Mouse (Mus musculus): ENCODE data around the gene Rfxank.

Gene Rfxank

DNA sequence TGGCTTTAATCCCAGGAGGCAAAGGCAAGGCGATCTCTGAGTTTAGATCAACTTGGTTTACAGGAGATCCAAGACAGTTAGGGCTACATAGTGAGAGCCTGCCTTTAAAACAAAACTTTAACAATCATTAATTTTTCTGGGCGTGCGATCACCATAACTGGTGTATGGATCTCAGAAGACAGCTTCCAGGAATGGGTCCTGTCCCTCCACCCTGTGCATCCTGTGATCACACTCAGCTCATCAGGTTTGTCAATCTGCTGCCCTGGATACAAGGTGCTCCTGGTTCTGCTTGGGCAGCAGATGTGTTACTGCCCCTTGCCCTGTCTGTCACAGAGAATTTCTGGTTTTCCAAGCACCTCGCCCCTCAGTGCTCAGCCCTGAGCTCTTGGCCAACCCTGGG is 20.3 kb upstream of the Rfxank start:
- Histone ChIP-seq H3K27me3 (ENCODE audit: insufficient read depth, low read length) (peaks cover 21% of the 10 kb centered on the region), H3K9me3 (ENCODE audit: low read length) (no peaks in the 10 kb centered on the region), H3K4me3 (replicated peaks; ENCODE audit: low read length) (peak overlapping the region; percentile 84), H3K4me1 (replicated peaks; ENCODE audit: low read depth, low read length) (peaks cover 34% of the 10 kb centered on the region), H3K36me3 (ENCODE audit: insufficient read depth, low read length) (no peaks in the 10 kb centered on the region)
- no peak for TF ChIP-seq CTCF (conservative IDR thresholded peaks at IDR 0.05; ENCODE audit: low read length)
- TF ChIP-seq NANOG (IDR thresholded peaks at IDR 0.05; ENCODE audit: borderline replicate concordance, low read length) = no peak
- no peak for TF ChIP-seq POU5F1 (IDR thresholded peaks at IDR 0.05; ENCODE audit: borderline replicate concordance, low read length)

DNA sequence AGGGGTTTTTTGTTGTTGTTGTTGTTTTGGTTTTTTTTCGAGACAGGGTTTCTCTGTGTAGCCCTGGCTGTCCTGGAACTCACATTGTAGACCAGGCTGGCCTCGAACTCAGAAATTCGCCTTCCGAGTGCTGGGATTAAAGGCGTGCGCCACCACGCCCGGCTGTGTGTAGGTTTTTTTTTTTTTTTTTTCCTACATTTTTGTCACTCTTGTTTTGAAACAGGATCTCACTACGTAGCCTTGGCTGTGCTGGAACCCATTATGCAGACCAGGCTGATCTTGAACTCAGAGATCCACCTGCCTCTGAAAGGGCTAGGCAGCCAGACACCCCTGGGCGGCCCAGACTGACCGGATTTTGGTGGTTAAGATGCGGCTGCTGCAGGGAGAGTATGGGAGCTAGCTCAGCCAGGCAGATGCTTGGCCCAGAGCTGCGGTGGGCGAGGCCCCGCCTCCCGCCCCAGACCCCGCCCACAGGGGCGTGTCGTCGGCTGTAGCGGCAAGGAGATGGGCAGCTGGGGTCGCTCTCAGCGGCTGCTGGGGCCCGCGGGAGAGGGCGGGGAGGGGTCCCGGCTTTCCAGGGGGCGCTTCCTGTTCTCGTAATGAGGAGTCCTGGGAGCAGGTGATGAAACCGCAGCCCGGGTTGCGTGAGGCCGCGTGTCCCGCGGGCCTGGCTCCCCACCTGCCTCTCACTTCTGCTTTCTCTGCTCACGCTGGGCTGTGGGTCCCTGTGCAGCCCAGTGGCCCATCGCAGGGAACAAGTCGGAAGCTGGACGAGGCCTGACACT is 19.3 kb upstream of the Rfxank start:
- peaks cover 14% of the 10 kb centered on the region for H3K27me3 ChIP-seq (ENCODE audit: insufficient read depth, low read length)
- no peaks in the 10 kb centered on the region for H3K9me3 ChIP-seq (ENCODE audit: low read length)
- TF ChIP-seq CTCF (conservative IDR thresholded peaks at IDR 0.05; ENCODE audit: low read length) (no peak), POU5F1 (IDR thresholded peaks at IDR 0.05; ENCODE audit: borderline replicate concordance, low read length) (no peak), NANOG (IDR thresholded peaks at IDR 0.05; ENCODE audit: borderline replicate concordance, low read length) (no peak)
- H3K4me3 ChIP-seq (replicated peaks; ENCODE audit: low read length) = peak overlapping the region; percentile 84
- no peaks in the 10 kb centered on the region for H3K36me3 ChIP-seq (ENCODE audit: insufficient read depth, low read length)
- H3K4me1 ChIP-seq (replicated peaks; ENCODE audit: low read depth, low read length) = peaks cover 33% of the 10 kb centered on the region

GRCm38 (mm10) chr8:70157240-70157800 is 18.4 kb upstream of the Rfxank start:
- H3K4me3 ChIP-seq (replicated peaks; ENCODE audit: low read length) = no peak overlapping the region
- no peak for TF ChIP-seq NANOG (IDR thresholded peaks at IDR 0.05; ENCODE audit: borderline replicate concordance, low read length)
- H3K4me1 ChIP-seq (replicated peaks; ENCODE audit: low read depth, low read length) = peaks cover 39% of the 10 kb centered on the region
- H3K9me3 ChIP-seq (ENCODE audit: low read length) = no peaks in the 10 kb centered on the region
- peaks cover 11% of the 10 kb centered on the region for H3K27me3 ChIP-seq (ENCODE audit: insufficient read depth, low read length)
- no peaks in the 10 kb centered on the region for H3K36me3 ChIP-seq (ENCODE audit: insufficient read depth, low read length)

GRCm38 (mm10) chr8:70152537-70153257 is 13.7 kb upstream of the Rfxank start:
- peak overlapping the region; percentile 48 for H3K4me3 ChIP-seq (replicated peaks; ENCODE audit: low read length)
- H3K4me1 ChIP-seq (replicated peaks; ENCODE audit: low read depth, low read length) = peaks cover 26% of the 10 kb centered on the region
- H3K36me3 ChIP-seq (ENCODE audit: insufficient read depth, low read length) = no peaks in the 10 kb centered on the region
- peaks cover 8% of the 10 kb centered on the region; the same call in 1 of the 2 replicates for H3K27me3 ChIP-seq (ENCODE audit: insufficient read depth, low read length)
- TF ChIP-seq CTCF (conservative IDR thresholded peaks at IDR 0.05; ENCODE audit: low read length) = no peak
- no peak for TF ChIP-seq POU5F1 (IDR thresholded peaks at IDR 0.05; ENCODE audit: borderline replicate concordance, low read length)
- no peaks in the 10 kb centered on the region for H3K9me3 ChIP-seq (ENCODE audit: low read length)

DNA sequence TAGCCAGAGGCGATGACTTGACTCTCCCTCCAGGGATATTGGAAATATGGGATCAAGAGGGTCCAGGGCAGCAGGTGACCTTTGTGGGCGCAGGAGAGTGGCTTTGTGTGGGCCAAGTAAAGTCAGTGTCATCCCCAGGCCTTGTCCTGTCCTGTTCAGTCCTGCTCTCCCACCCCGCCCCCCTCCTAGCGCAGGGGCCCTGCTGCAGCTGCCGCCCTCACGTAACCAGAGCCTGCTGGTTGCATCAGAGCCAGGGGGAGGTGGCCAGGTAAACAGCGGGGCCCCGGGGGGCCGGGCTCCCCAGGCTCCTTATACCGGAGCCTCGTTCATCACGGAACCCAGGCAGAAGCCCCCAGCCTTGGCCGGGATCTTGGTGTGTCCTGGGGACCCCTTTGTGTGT is 11.2 kb upstream of the Rfxank start:
- no peaks in the 10 kb centered on the region for H3K9me3 ChIP-seq (ENCODE audit: low read length)
- peaks cover 39% of the 10 kb centered on the region for H3K4me1 ChIP-seq (replicated peaks; ENCODE audit: low read depth, low read length)
- TF ChIP-seq POU5F1 (IDR thresholded peaks at IDR 0.05; ENCODE audit: borderline replicate concordance, low read length) = no peak
- no peak for TF ChIP-seq CTCF (conservative IDR thresholded peaks at IDR 0.05; ENCODE audit: low read length)
- TF ChIP-seq NANOG (IDR thresholded peaks at IDR 0.05; ENCODE audit: borderline replicate concordance, low read length) = no peak
- peak overlapping the region; percentile 50 for H3K4me3 ChIP-seq (replicated peaks; ENCODE audit: low read length)
- H3K27me3 ChIP-seq (ENCODE audit: insufficient read depth, low read length) = peaks cover 4% of the 10 kb centered on the region; the same call in 1 of the 2 replicates
- H3K36me3 ChIP-seq (ENCODE audit: insufficient read depth, low read length) = peaks cover 23% of the 10 kb centered on the region

DNA sequence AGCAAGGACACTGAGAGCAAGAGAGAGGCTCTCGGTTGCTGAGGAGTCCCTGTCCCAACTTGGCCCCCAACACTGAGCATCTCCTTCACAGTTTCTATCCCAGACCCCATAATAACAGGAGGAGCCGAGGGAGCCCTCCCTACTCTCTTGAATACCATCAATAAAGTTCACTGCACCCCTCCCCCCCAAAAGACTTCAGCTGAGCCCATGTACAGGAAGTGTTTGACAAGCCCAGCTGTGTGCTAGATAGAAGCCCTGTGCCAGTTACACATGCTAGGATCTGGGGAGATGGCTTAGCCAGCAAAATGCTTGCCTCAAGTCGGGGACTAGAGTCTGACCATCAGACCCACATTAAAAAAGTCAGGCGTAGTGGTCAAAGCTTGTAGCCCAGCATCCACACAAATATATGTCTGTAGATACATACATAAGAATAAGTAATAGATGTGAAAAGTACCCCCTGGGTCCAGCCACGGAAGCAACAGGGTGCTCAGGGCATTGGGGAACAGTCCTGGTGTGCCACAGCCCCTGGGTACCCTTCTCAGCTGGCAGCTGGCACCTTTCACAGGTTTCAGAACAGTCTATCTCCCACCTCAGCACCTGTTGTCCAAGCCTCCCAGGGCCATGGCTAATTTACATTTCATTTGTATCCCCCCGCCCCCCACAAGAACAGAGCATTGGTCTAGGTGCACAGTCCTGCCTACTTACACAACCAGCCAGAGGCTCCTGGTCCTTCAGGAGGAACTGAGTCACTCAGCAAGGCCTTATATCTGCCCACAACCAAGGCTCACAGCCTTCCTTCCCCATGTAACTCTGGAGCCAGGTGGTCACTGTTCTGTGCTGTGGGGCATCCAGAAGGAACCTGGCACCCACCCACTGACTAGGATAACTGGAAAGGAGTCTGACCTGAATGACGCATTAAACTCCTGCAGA is 9.0 kb upstream of the Rfxank start:
- Histone ChIP-seq H3K36me3 (ENCODE audit: insufficient read depth, low read length) (peaks cover 41% of the 10 kb centered on the region), H3K27me3 (ENCODE audit: insufficient read depth, low read length) (no peaks in the 10 kb centered on the region), H3K4me1 (replicated peaks; ENCODE audit: low read depth, low read length) (peaks cover 37% of the 10 kb centered on the region), H3K9me3 (ENCODE audit: low read length) (no peaks in the 10 kb centered on the region), H3K4me3 (replicated peaks; ENCODE audit: low read length) (no peak overlapping the region)
- no peak for TF ChIP-seq POU5F1 (IDR thresholded peaks at IDR 0.05; ENCODE audit: borderline replicate concordance, low read length)

DNA sequence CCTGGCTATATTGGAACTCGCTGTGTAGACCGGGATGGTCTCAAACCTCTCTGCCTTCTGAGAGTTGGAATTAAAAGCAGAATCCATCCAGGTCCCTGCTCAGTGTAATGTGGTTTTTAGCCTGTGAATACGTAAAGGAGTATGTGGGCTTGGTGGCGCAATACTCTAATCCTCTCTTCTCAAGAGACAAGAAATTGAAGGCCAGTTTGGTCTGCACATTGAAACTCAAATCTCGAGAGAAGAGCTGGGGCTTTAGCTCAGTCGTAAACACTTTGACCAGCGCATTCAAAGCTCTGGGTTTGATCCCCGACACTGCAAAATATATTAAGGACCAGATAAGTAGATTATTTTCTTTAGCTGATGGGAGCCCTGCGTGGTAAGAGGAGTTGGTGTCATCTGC is 1.0 kb upstream of the Rfxank start:
- no peaks in the 10 kb centered on the region for H3K27me3 ChIP-seq (ENCODE audit: insufficient read depth, low read length)
- peak overlapping the region; percentile 95 for H3K4me3 ChIP-seq (replicated peaks; ENCODE audit: low read length)
- no peaks in the 10 kb centered on the region for H3K9me3 ChIP-seq (ENCODE audit: low read length)
- peaks cover 42% of the 10 kb centered on the region for H3K4me1 ChIP-seq (replicated peaks; ENCODE audit: low read depth, low read length)
- peaks cover 51% of the 10 kb centered on the region for H3K36me3 ChIP-seq (ENCODE audit: insufficient read depth, low read length)
- TF ChIP-seq CTCF (conservative IDR thresholded peaks at IDR 0.05; ENCODE audit: low read length) = no peak
- no peak for TF ChIP-seq NANOG (IDR thresholded peaks at IDR 0.05; ENCODE audit: borderline replicate concordance, low read length)
- no peak for TF ChIP-seq POU5F1 (IDR thresholded peaks at IDR 0.05; ENCODE audit: borderline replicate concordance, low read length)

GRCm38 (mm10) chr8:70137890-70138289 is 1.1 kb downstream of the Rfxank start:
- Histone ChIP-seq H3K36me3 (ENCODE audit: insufficient read depth, low read length) (peaks cover 55% of the 10 kb centered on the region), H3K4me3 (replicated peaks; ENCODE audit: low read length) (peak overlapping the region; percentile 95), H3K4me1 (replicated peaks; ENCODE audit: low read depth, low read length) (peaks cover 60% of the 10 kb centered on the region), H3K27me3 (ENCODE audit: insufficient read depth, low read length) (no peaks in the 10 kb centered on the region), H3K9me3 (ENCODE audit: low read length) (no peaks in the 10 kb centered on the region)
- TF ChIP-seq POU5F1 (IDR thresholded peaks at IDR 0.05; ENCODE audit: borderline replicate concordance, low read length) (no peak), CTCF (conservative IDR thresholded peaks at IDR 0.05; ENCODE audit: low read length) (no peak), NANOG (IDR thresholded peaks at IDR 0.05; ENCODE audit: borderline replicate concordance, low read length) (no peak)
